Mouse (Mus musculus) midbrain, embryonic 16.5 days (tissue): Measurements from ENCODE around the gene Mill1. TPM values are rescaled to one million over a fixed set of nuclear protein-coding genes. Genes with fewer than 3 reads are reported as not detected.
"Not testable (repeated sequence)": the region's sequence is repeated elsewhere in the genome, so short reads cannot be mapped to it uniquely, and the experiment has no call there.

Experiments used
- ATAC-seq: fragments of 200-750 bp; cut with Nextera tagmentation; 2 replicates; pipeline ENCODE4 v1.8.0; 2017; ENCODE audit warnings: moderate TSS enrichment
- H3K27ac ChIP-seq: fragments of 300-500 bp; sonication (generic); 2 replicates; pipeline ENCODE4 v1.5.1; 2014; ENCODE audit warnings: mild to moderate bottlenecking, low read length, mixed read lengths
- H3K27me3 ChIP-seq: fragments of 300-500 bp; sonication (generic); 2 replicates; pipeline ENCODE4 v1.6.1; 2014; ENCODE audit warnings: low read depth, low read length, mixed read lengths; ENCODE audit not compliant: control insufficient read depth, insufficient read depth
- H3K36me3 ChIP-seq: fragments of 300-500 bp; sonication (generic); 2 replicates; pipeline ENCODE4 v1.6.1; 2014; ENCODE audit warnings: mild to moderate bottlenecking, low read length, moderate library complexity, mixed read lengths; ENCODE audit not compliant: control insufficient read depth, insufficient read depth
- H3K4me1 ChIP-seq: fragments of 300-500 bp; sonication (generic); 2 replicates; pipeline ENCODE4 v1.6.1; 2014; ENCODE audit warnings: mild to moderate bottlenecking, low read length, mixed read lengths; ENCODE audit not compliant: control insufficient read depth, insufficient read depth
- H3K4me2 ChIP-seq: fragments of 300-500 bp; sonication (generic); 2 replicates; pipeline ENCODE4 v1.6.1; 2014; ENCODE audit warnings: mild to moderate bottlenecking, low read length, mixed read lengths
- H3K4me3 ChIP-seq: fragments of 300-500 bp; sonication (generic); 2 replicates; pipeline ENCODE4 v1.5.1; 2014; ENCODE audit warnings: low read depth, mild to moderate bottlenecking, low read length, moderate library complexity, mixed read lengths
- H3K9ac ChIP-seq: fragments of 300-500 bp; sonication (generic); 2 replicates; pipeline ENCODE4 v1.6.1; 2014; ENCODE audit warnings: low read depth, low read length, mixed read lengths
- H3K9me3 ChIP-seq: fragments of 300-500 bp; sonication (generic); replicated peaks from 2 replicates; pipeline ENCODE4 v1.6.1; 2014; ENCODE audit warnings: mild to moderate bottlenecking, low read length, mixed read lengths; ENCODE audit not compliant: control insufficient read depth, poor library complexity, severe bottlenecking
- WGBS: fragments of 180-500 bp; shearing (Covaris S2); extraction: QIAGEN DNeasy Blood & Tissue Kit; methylation state at CpG from one replicate; pipeline ENCODE4 v1.1.7; 2014; 5-methylcytosine and 5-hydroxymethylcytosine counted together
- polyA plus RNA-seq: library from polyadenylated mRNA; unstranded; fragments of >200 nt; fragmentation: Nextera tagmentation; extraction: Ambion mirVana; gene quantifications from 2 replicates; pipeline ENCODE4 v1.2.1, GENCODE M21; 2015

Gene Mill1
- not detected in 2 replicates for polyA plus RNA-seq

DNA sequence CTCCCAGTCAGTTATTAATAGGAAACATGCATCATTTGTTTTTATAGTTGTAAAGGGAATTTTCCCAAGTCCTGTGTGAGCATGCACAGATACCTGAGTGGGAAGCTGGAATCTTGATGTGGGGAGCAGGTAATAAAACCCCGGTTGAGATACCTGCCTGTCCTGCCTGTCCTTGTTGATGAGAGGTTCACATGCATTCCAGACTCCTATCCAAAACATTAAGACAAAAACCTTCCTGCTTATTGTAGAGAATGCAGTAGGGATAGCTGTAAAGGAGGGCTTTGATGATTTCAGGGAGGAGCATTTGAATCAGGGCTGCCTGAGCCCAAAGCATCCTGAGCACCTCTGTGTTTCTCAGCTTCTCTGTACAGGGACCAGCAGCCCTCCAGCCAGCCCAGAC lies at the start of gene Mill1:
TSS of gene Mill1 (plus strand) at position 301 of the 400 bp plus-strand sequence.
- H3K4me2 ChIP-seq, result no peak within 1 kb of the TSS
- 78% methylated on average over 1 of the region's 1 CpGs for WGBS
- no peaks in the 10 kb centered on the region for H3K4me1 ChIP-seq
- H3K9me3 ChIP-seq, result no peaks in the 10 kb centered on the region; the same call in 1 of the 2 replicates
- no peak within 1 kb of the TSS for H3K4me3 ChIP-seq
- H3K36me3 ChIP-seq, result no peaks in the 10 kb centered on the region
- no peak within 1 kb of the TSS for H3K27ac ChIP-seq
- no peak for ATAC-seq
- no peaks in the 10 kb centered on the region for H3K27me3 ChIP-seq
- no peak within 1 kb of the TSS for H3K9ac ChIP-seq

DNA sequence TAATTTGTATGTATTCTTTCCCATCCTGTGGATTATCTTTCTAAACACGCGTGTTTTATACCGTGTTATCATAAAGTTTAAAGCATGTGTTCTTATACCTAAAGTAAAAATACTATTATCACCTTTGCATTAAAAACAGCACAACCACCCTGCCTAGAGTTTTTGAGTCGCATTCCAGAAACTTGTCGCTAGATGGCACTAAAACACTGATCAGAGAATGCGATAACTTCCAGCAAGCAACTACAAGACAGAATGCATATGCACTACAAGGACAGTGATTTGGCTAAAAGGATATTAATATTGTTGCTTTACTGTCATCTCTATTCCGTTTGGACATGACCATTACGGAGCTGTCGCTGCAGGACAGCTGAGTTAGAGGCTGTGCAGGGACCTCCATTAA lies 34.2 kb upstream of the Mill1 start:
- H3K27ac ChIP-seq, result no peak overlapping the region
- no peak overlapping the region for H3K4me2 ChIP-seq
- 15% methylated on average over 9 of the region's 9 CpGs for WGBS
- H3K4me3 ChIP-seq, result no peak overlapping the region
- no peaks in the 10 kb centered on the region for H3K27me3 ChIP-seq
- no peak overlapping the region for H3K9ac ChIP-seq
- no peak for ATAC-seq
- no peaks in the 10 kb centered on the region for H3K4me1 ChIP-seq
- H3K36me3 ChIP-seq, result no peaks in the 10 kb centered on the region
- H3K9me3 ChIP-seq, result no peaks in the 10 kb centered on the region; the same call in 1 of the 2 replicates

DNA sequence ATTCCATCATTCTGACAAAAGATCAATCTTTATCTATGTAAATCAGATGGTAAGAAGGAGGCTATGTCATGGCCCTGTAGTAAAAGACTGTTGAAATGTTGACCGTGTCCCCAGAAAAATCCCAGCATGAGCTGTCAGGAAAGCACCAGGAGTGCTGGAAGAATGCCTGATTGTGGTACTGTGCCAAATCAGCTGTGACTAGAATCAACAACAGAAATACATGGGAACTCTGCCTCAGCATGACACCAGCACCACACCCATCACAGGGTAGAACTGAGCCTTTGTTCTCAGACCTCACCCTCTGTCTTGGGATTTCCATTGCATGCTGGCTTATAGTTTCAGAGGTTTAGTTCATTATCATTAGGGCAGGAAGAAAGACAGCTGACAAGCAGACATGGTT lies 30.4 kb upstream of the Mill1 start:
- ATAC-seq, result no peak
- H3K4me2 ChIP-seq, result no peak overlapping the region
- WGBS, result 68% methylated on average over 1 of the region's 1 CpGs

DNA sequence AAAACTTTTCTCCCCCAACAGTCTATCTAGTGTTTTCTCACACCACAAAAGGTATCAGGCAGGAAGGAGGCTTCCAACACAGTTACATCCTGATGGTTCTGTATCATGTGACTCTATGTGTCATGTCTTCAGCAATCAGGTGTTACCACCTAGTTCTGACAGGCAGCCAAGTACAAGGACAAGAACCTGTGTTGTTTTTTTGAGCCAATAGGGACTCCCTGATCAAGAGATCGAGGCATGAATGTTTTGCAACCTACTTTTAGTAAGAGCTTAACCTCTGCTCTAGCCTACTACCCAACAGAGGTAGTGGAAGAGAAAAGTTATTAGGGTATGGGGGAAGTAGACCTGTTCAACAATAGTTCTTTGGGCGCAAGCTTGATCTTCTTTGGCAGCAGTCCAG lies 6.6 kb upstream of the Mill1 start:
- no peak overlapping the region for H3K4me2 ChIP-seq
- H3K36me3 ChIP-seq, result no peaks in the 10 kb centered on the region
- H3K9ac ChIP-seq, result no peak overlapping the region
- no peak overlapping the region for H3K4me3 ChIP-seq
- WGBS, result 79% methylated on average over 2 of the region's 2 CpGs
- no peak for ATAC-seq
- no peaks in the 10 kb centered on the region for H3K27me3 ChIP-seq
- peaks cover 5% of the 10 kb centered on the region for H3K9me3 ChIP-seq
- no peak overlapping the region for H3K27ac ChIP-seq
- H3K4me1 ChIP-seq, result no peaks in the 10 kb centered on the region

More for the DNA sequence above, 30.4 kb upstream of the Mill1 start:
- H3K36me3 ChIP-seq, result no peaks in the 10 kb centered on the region
- no peaks in the 10 kb centered on the region for H3K27me3 ChIP-seq
- H3K4me3 ChIP-seq, result no peak overlapping the region
- H3K4me1 ChIP-seq, result no peaks in the 10 kb centered on the region
- H3K27ac ChIP-seq, result no peak overlapping the region
- no peak overlapping the region for H3K9ac ChIP-seq
- no peaks in the 10 kb centered on the region; the same call in 1 of the 2 replicates for H3K9me3 ChIP-seq

DNA sequence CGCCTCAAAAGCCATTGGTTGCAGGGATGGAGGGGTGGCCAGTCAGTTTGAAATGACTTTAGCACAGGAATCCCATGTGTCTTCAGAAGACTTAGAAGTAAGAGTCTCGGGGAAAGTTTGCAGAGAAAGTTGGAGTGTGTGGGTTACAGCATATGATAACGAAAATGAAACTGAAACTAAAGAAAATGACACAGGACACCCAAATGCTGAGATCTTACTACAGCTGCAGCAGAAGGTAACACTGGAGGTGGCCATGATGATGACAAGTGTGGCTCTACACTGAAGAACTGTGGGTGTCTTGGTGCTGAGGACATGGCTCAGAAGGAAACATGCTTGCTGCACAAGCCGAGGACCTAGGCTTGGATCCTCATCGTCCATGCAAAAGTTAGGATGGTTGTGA lies 3.9 kb upstream of the Mill1 start:
- H3K4me1 ChIP-seq, result no peaks in the 10 kb centered on the region
- H3K27ac ChIP-seq, result no peak overlapping the region
- no peak overlapping the region for H3K4me3 ChIP-seq
- H3K9me3 ChIP-seq, result peaks cover 5% of the 10 kb centered on the region
- no peak overlapping the region for H3K4me2 ChIP-seq
- H3K36me3 ChIP-seq, result no peaks in the 10 kb centered on the region
- WGBS, result 83% methylated on average over 5 of the region's 5 CpGs
- no peak for ATAC-seq
- no peaks in the 10 kb centered on the region for H3K27me3 ChIP-seq
- H3K9ac ChIP-seq, result no peak overlapping the region

DNA sequence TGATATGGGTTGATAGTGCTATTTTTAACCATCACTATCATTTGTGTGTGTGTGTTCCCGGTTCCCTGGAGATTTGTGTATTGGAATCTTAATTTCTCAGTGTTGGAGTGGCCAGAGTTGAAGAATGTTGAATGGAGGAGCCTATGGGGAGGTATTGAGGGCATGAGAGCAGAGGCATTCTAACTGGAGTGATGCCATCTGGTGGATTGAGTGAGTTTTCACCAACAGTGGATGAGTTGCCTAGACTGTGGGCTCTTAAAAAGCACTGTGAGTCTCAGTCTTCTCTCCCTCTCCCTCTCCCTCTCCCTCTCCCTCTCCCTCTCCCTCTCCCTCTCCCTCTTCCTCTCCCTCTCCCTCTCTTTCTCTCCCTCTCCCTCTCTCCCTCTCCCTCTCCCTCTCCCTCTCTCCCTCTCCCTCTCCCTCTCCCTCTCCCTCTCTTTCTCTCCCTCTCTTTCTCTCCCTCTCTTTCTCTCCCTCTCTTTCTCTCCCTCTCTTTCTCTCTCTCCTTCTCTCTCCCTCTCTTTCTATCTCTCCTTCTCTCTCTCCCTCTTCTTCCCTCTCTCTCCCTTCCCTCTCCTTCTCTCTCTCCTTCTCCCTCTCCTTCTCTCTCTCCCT lies 1.1 kb upstream of the Mill1 start:
- not testable (repeated sequence) for H3K9ac ChIP-seq, H3K36me3 ChIP-seq, H3K9me3 ChIP-seq, H3K4me3 ChIP-seq, H3K27ac ChIP-seq, H3K27me3 ChIP-seq, ATAC-seq, H3K4me1 ChIP-seq, H3K4me2 ChIP-seq
- 63% methylated on average over 1 of the region's 1 CpGs for WGBS

DNA sequence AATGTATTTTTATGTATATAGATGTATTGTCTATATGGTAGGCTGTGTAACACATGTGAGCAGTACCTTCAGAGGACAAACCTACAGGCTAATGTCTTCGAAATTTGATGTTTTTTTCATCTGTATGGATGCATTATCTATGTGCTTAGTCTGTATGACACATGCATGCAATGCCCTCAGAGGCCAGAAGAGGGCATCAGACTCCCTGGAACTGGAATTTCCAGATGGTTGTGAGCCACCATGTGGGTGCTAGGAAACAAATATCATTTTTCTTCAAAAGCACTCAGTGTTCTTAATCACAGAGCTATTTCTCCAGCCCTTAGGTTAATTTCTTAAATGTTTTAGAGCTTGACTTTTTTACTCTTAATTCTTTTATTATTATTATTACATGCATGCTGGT lies 15.1 kb downstream of the Mill1 start:
- Histone ChIP-seq H3K9me3 (peaks cover 29% of the 10 kb centered on the region), H3K27me3 (no peaks in the 10 kb centered on the region), H3K36me3 (no peaks in the 10 kb centered on the region), H3K4me3 (no peak overlapping the region), H3K4me1 (no peaks in the 10 kb centered on the region), H3K9ac (no peak overlapping the region), H3K27ac (no peak overlapping the region), H3K4me2 (no peak overlapping the region)
- ATAC-seq, result no peak
- WGBS, result 34% methylated on average over 1 of the region's 1 CpGs

DNA sequence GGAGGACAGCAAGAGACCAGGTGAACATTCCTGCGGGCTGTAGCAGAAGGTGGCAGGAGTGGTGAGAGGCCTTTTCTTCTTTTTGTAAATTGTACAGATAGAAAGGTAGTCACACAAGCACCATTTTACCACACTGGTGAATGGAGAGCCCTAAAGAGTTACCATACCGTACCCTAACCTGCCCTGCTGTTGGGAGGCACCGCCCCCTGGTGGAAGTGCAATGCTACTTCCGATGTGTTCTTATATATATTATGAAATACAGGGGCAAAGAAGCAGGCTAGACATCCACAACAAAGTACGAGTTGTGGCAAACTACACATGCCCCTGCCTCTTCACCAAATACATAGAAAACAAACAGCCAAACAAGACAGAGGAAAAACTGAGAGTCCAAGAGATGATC lies 19.9 kb downstream of the Mill1 start:
- Histone ChIP-seq H3K4me2 (no peak overlapping the region), H3K27ac (no peak overlapping the region), H3K27me3 (no peaks in the 10 kb centered on the region), H3K9ac (no peak overlapping the region), H3K9me3 (peaks cover 29% of the 10 kb centered on the region), H3K4me3 (no peak overlapping the region), H3K4me1 (no peaks in the 10 kb centered on the region), H3K36me3 (no peaks in the 10 kb centered on the region)
- ATAC-seq, result no peak
- 57% methylated on average over 5 of the region's 5 CpGs for WGBS
